11 mouse cellular contexts compared by ENCODE assay signal in genomic region chr4:62596051-62596450, GRCm38 (mm10). TPM values are rescaled to one million over a fixed set of nuclear protein-coding genes. Genes with fewer than 3 reads are reported as not detected.
A peak's percentile ranks its signal among the peaks of the same experiment; 100 is the strongest.
DNase-seq lines count a peak whose midpoint lies in the region; ATAC-seq lines count a peak whose summit lies in the region.
"Had no signal": no experiment of that assay in that cellular context is flagged by ENCODE, and none has a peak within 500 bp of the region (broad histone marks: within the 10 kb centered on the region; RNA-seq: fewer than 3 reads in every experiment).

No protein-coding gene starts in this region.

- peak; percentile 58 for DNase-seq in kidney, adult 11 months
- no peak for DNase-seq in kidney, adult 18-20 months
- DNase-seq in Muller cell, postnatal 12 days (ENCODE audit: inconsistent ontology term) = peak; percentile 94
- DNase-seq in adrenal gland, adult (ENCODE audit: inconsistent age in 2 of 2, low spot score in 1 of 2) = peak; percentile 86 to 94
- DNase-seq in fibroblast of lung, adult 2 months (ENCODE audit: low read depth) = peak; percentile 87
- DNase-seq: liver, embryonic 13.5 days; thymus, postnatal 14 days had no signal

- no peak for ATAC-seq in erythroblast, adult 5-6 weeks (replicated peaks; ENCODE audit: low FRiP score, poor library complexity, severe bottlenecking)
- ATAC-seq in CD4-positive, CD25-positive, alpha-beta regulatory T cell, adult 4 months = no peak
- ATAC-seq: inflammation-experienced regulatory T-cells, adult 6 months had no signal

RNA-seq across cellular contexts. Expression of gene Rgs3, which starts 36.4 kb away (rescaled TPM):
- total RNA-seq in erythroblast, adult 5-6 weeks (2015; ENCODE audit: low replicate concordance) = 13.4 and 18.8 TPM in 2 replicates
- total RNA-seq in erythroblast, adult 5-6 weeks (2017; ENCODE audit: low replicate concordance) = 2.5 and 4.5 TPM in 2 replicates
- polyA plus RNA-seq in CD4-positive, CD25-positive, alpha-beta regulatory T cell, adult 4 months (2017; shearing (Covaris generic)) = 10 to 100 TPM; 50.0 to 66.9 TPM
- total RNA-seq: MEL had no signal
